Mouse (Mus musculus): ENCODE measurements around the gene Dock2.

DNA sequence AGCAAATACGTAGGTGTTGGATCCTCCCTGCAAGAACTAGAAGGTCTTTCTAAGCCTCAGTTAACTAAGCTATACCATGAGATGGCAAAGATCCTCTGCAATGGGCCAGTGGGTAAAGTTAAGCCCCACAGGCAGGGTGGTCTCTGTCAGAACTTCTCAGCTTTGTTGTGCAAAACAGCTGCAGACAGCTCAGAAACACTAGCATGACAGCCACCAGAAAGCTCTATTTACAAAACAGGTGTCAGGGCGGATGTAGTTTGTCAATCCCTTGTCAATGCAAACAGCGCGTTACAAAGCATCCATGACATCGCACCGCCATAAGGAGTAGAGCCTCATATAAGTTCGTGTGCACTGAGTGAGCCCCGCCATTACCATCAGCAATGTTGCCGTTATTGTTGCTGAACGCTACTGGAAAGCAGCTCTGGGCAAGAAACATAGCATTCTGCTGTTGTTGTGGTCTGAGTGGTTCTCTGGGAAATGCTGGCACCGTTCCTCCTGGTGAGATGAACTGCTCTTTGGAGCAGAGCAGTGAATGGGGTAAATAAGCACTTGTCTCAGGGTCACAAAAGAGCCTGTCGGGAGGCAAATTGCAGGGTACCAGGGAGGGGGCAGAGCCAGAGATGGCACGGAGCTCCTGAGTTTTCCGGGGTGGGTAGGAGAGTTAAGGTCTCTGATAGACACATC lies 507.2 kb downstream of the Dock2 start:
- no peak for TF ChIP-seq CTCF (IDR thresholded peaks at IDR 0.05; ENCODE audit: borderline replicate concordance, control insufficient read depth, extremely low read depth, insufficient read depth, low read length, poor library complexity)
- TF ChIP-seq POLR2A (IDR thresholded peaks at IDR 0.05; ENCODE audit: control insufficient read depth, extremely low read depth, insufficient read depth, low read length, poor library complexity): no peak
